Mouse (Mus musculus): Measurements from ENCODE around the gene Suox.
"Not testable (repeated sequence)": the region's sequence is repeated elsewhere in the genome, so short reads cannot be mapped to it uniquely, and the experiment has no call there.

The Suox gene

GRCm38 (mm10) chr10:128626311-128627310 is 47.3 kb downstream of the Suox start, which contains the start of gene Rps26:
TSS of gene Rps26 (minus strand) at chr10:128626747.
- peak; percentile 76 to 89 for DNase-seq (ENCODE audit: low spot score in 2 of 2)

DNA sequence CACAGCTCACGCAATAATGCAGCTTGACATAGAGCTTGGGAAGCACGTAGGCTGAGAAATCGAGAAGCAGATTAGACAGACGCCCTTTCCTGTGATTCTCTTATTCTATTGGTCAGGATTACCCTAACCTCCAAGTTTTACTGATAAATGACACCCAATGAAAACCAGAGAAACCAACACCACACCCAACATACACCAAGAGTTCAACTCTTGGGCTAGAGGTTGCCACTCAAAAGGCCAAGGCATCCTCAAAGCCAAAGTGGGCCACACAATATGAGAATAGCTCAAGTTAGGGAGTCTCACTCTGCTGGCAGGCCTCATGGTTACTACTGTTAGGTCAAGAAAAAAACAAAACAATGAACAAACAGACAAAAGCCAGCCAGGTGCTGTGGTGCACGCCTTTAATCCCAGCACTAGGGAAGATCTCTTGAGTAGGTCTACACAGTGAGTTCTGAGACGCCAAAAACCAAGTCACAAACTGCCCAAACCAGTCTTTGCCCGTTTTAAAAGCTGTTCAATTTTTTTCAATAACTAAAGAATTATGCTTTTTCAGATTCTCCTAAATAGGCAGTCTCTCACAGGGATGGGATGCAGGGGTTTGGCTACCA is 48.5 kb downstream of the Suox start:
- no peak for DNase-seq (ENCODE audit: low spot score in 2 of 2)

DNA sequence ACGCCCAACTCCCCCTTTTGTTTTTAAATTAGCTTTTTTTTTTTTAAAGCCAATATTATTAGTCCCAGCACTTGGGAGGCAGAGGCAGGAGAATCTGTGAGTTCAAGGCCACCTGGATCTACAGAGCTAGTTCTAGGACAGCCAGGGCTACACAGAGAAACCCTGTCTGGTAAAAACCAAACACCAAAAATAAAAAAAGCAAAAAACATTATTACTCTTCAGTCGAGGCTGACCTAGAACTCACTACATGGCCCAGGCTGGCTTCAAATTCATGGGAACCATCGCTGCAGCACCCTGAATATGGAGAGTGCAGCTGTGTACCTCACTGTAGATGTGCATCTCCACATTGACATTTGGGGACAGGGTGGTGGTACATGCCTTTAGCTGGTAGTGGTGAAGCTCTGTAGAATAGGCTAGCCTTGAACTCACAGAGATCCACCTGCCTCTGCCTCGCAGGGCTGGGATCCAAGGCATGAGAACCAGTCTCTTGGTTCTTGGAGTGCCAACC is 50.7 kb downstream of the Suox start:
- not testable (repeated sequence) for DNase-seq (ENCODE audit: low spot score in 2 of 2)

- DNase-seq (ENCODE audit: low spot score in 2 of 2) = no peak
Measured at GRCm38 (mm10) chr10:128622702-128623101, 51.2 kb downstream of the Suox start.

- DNase-seq (ENCODE audit: low spot score in 2 of 2) = no peak
Measured at GRCm38 (mm10) chr10:128621986-128622520, 51.8 kb downstream of the Suox start.

GRCm38 (mm10) chr10:128620241-128620640 is 53.6 kb downstream of the Suox start:
- no peak for DNase-seq (ENCODE audit: low spot score in 2 of 2)

Data from frontal cortex, postnatal 14 days (tissue).